Mouse (Mus musculus): Measurements from ENCODE around the gene Hif1an. TPM values are rescaled to one million over a fixed set of nuclear protein-coding genes. Genes with fewer than 3 reads are reported as not detected.

The Hif1an gene
- 10 to 100 TPM; 33.3 to 37.9 TPM for total RNA-seq (2021)

GRCm38 (mm10) chr19:44562652-44563206, at the start of gene Hif1an:
TSS of gene Hif1an (plus strand) at chr19:44562850.
- intact Hi-C loops (cut with DNase I): no loop called here
- DNase-seq: peak; percentile 91

GRCm38 (mm10) chr19:44513054-44513833, 49.4 kb upstream of the Hif1an start:
- intact Hi-C loops (cut with DNase I): no loop called here

GRCm38 (mm10) chr19:44513921-44514482, 48.6 kb upstream of the Hif1an start:
- intact Hi-C loops (cut with DNase I): no loop called here
- DNase-seq: no peak

More at GRCm38 (mm10) chr19:44513054-44513833, 49.4 kb upstream of the Hif1an start:
- DNase-seq: no peak

- intact Hi-C loops (cut with DNase I): no loop called here
- no peak for DNase-seq
Observed at GRCm38 (mm10) chr19:44514521-44515451, 47.9 kb upstream of the Hif1an start.

GRCm38 (mm10) chr19:44515769-44516168, 46.9 kb upstream of the Hif1an start:
- DNase-seq: no peak
- intact Hi-C loops (cut with DNase I): no loop called here

- peak; percentile 30 for DNase-seq
- intact Hi-C loops (cut with DNase I): no loop called here
Observed at GRCm38 (mm10) chr19:44517996-44518768, 44.5 kb upstream of the Hif1an start.

- DNase-seq: peak; percentile 35
- intact Hi-C loops (cut with DNase I): no loop called here
Observed at GRCm38 (mm10) chr19:44519152-44519551, 43.5 kb upstream of the Hif1an start.

GRCm38 (mm10) chr19:44525551-44526205, 37.0 kb upstream of the Hif1an start:
- DNase-seq: no peak
- intact Hi-C loops (cut with DNase I): no loop called here

GRCm38 (mm10) chr19:44530018-44530417, 32.6 kb upstream of the Hif1an start:
- intact Hi-C loops (cut with DNase I): no loop called here
- DNase-seq: no peak

GRCm38 (mm10) chr19:44535376-44535775, 27.3 kb upstream of the Hif1an start:
- DNase-seq: no peak
- intact Hi-C loops (cut with DNase I): no loop called here

GRCm38 (mm10) chr19:44537416-44537815, 25.2 kb upstream of the Hif1an start:
- intact Hi-C loops (cut with DNase I): no loop called here
- DNase-seq: no peak

- no peak for DNase-seq
- intact Hi-C loops (cut with DNase I): no loop called here
Observed at GRCm38 (mm10) chr19:44542694-44543178, 19.9 kb upstream of the Hif1an start.

- no peak for DNase-seq
- intact Hi-C loops (cut with DNase I): no loop called here
Observed at GRCm38 (mm10) chr19:44544372-44544771, 18.3 kb upstream of the Hif1an start.

GRCm38 (mm10) chr19:44544775-44545174, 17.9 kb upstream of the Hif1an start:
- intact Hi-C loops (cut with DNase I): no loop called here
- DNase-seq: peak; percentile 74

- intact Hi-C loops (cut with DNase I): no loop called here
- DNase-seq: peak; percentile 37
Observed at GRCm38 (mm10) chr19:44545321-44546041, 17.2 kb upstream of the Hif1an start, which contains the start of gene Sec31b. TSS of gene Sec31b (minus strand) at chr19:44545864.

- DNase-seq: no peak
- intact Hi-C loops (cut with DNase I): no loop called here
Observed at GRCm38 (mm10) chr19:44552731-44553130, 9.9 kb upstream of the Hif1an start, which contains the start of gene Gm20538. TSS of gene Gm20538 (minus strand) at chr19:44552831.

GRCm38 (mm10) chr19:44553286-44553685, 9.4 kb upstream of the Hif1an start:
- intact Hi-C loops (cut with DNase I): no loop called here
- no peak for DNase-seq

- no peak for DNase-seq
- intact Hi-C loops (cut with DNase I): no loop called here
Observed at GRCm38 (mm10) chr19:44554490-44554860, 8.2 kb upstream of the Hif1an start.

Data from left cerebral cortex, postnatal 4 days (tissue).